Mouse (Mus musculus) heart, embryonic 10.5 days (tissue): ENCODE data around the gene Tuba1b. TPM values are rescaled to one million over a fixed set of nuclear protein-coding genes. Genes with fewer than 3 reads are reported as not detected.
"Not testable (repeated sequence)": the region's sequence is repeated elsewhere in the genome, so short reads cannot be mapped to it uniquely, and the experiment has no call there.

Experiments used
- DNase-seq: peaks from one replicate; pipeline ENCODE4 v3.0.0-alpha.2; 2017; ENCODE audit warnings: low spot score
- H3K27ac ChIP-seq: fragments of 300-500 bp; sonication (generic); 2 replicates; pipeline ENCODE4 v1.5.1; 2016; ENCODE audit warnings: mild to moderate bottlenecking
- H3K27me3 ChIP-seq: fragments of 300-500 bp; sonication (generic); 2 replicates; pipeline ENCODE4 v1.6.1; 2016; ENCODE audit warnings: mild to moderate bottlenecking; ENCODE audit not compliant: poor library complexity, insufficient read depth, severe bottlenecking
- H3K36me3 ChIP-seq: fragments of 300-500 bp; sonication (generic); 2 replicates; pipeline ENCODE4 v1.6.1; 2016; ENCODE audit warnings: mild to moderate bottlenecking, moderate library complexity
- H3K4me1 ChIP-seq: fragments of 300-500 bp; sonication (generic); 2 replicates; pipeline ENCODE4 v1.6.1; 2016; ENCODE audit warnings: mild to moderate bottlenecking
- H3K4me3 ChIP-seq: fragments of 300-500 bp; sonication (generic); 2 replicates; pipeline ENCODE4 v1.5.1; 2016; ENCODE audit warnings: mild to moderate bottlenecking, moderate library complexity
- H3K9me3 ChIP-seq: fragments of 300-500 bp; sonication (generic); 2 replicates; pipeline ENCODE4 v1.6.1; 2016; ENCODE audit warnings: mild to moderate bottlenecking, moderate library complexity
- WGBS: fragments of 180-500 bp; shearing (Covaris S2); methylation state at CpG from one replicate; pipeline ENCODE4 v1.1.7; 2016; 5-methylcytosine and 5-hydroxymethylcytosine counted together
- polyA plus RNA-seq: library from polyadenylated mRNA; unstranded; fragments of >200 nt; fragmentation: Nextera tagmentation; extraction: Ambion mirVana; gene quantifications from 2 replicates; pipeline ENCODE4 v1.2.1, GENCODE M21; 2016

Gene Tuba1b
- polyA plus RNA-seq, result 1,935 and 2,007 TPM in 2 replicates

DNA sequence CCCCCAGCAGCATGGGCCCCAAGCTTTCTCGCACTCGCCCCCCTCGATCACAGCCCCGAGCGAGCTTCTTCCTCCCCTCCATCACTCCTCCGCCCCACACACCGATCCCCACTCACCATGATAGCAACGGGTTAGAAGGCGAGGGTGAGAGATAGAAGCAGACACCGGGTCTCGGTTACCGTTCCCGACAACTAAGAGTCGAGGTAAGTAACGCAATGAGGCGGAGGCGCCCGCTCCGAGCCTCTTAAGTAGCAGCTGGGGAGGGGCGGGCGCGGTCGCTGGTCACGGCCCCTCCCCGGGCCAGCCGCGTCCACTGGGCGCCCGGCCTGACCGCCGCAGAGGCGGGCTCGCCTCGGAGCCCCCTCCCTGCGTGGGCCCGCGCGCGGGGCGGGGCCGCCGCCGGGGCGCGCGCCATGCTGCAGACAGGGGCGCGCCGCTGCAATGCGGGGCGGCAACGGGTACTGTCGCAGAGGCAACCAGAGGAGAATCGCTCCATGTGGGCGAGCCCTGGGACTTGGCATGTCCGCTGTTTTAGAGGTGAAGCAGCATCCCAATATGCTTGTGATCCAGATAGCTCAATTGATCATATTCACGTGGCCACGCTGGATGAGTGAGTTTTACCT lies at the start of gene Tuba1b:
Gene Tuba1b (minus strand): TSS at position 349 of the 623 bp plus-strand sequence.
- under 1% methylated on average over 58 of the region's 58 CpGs for WGBS
- peak; percentile 95 for DNase-seq
- Histone ChIP-seq H3K27me3 (no peaks in the 10 kb centered on the region), H3K4me3 (peak within 1 kb of the TSS; percentile 82), H3K9me3 (no peaks in the 10 kb centered on the region), H3K4me1 (peaks cover 17% of the 10 kb centered on the region), H3K27ac (peak within 1 kb of the TSS; percentile 98), H3K36me3 (peaks cover 17% of the 10 kb centered on the region)

DNA sequence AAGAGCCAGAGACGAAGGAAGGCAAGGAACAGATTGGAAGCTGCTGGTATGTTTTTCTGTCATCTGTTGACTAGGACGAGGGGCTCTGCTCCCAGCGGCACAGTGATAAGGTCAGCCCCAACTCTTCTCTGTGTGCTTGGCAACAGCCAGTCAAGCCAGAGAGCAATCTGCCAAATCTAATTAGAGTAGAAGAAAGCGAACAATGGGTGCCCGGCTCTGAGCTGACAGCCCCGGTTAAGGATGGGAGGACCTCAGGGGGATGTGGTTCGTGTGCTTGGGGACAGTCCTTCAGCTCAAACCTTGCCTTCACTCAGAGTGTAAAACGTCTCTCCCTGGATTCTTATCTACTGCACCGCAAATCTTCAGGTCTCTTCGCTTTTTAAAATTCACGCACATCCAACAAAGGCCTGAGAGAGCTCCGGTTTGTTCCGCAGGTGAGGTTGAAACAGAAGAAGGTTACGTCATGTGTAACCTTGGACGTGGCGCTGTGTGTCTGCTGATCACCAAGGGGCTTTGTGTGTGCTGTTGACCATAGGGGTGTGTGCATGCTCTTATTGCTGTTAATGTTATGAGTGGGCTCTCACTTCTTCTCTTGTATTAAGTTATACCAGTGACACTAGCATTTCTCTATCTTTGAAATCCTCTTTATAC lies 49.2 kb upstream of the Tuba1b start:
- Histone ChIP-seq H3K27me3 (no peaks in the 10 kb centered on the region), H3K36me3 (no peaks in the 10 kb centered on the region), H3K4me3 (peak overlapping the region; percentile 45), H3K4me1 (peaks cover 55% of the 10 kb centered on the region), H3K9me3 (no peaks in the 10 kb centered on the region), H3K27ac (peak overlapping the region; percentile 83)
- DNase-seq, result peak; percentile 74
- 32% methylated on average over 16 of the region's 16 CpGs for WGBS

DNA sequence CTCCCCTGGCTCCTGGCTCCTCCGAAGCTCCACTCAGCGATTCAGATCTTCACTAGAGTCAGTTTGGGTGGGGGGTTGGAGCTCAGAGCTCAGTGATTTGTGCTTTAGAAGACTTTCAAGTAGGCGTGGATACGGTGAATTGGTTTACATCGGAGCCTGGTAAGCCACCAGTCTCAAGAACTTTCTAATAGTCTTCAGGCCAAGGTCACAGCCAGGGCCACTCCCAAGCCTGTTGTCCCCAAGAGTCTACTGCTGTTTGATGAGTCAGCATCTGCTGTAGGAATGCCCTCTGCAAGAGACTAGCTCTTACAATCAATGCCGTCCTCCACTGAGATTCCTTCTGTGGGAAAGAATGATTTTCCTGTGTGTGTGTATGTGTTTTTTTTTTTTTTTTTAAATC lies 47.7 kb upstream of the Tuba1b start:
- DNase-seq, result no peak
- Histone ChIP-seq H3K9me3 (no peaks in the 10 kb centered on the region), H3K4me1 (peaks cover 56% of the 10 kb centered on the region), H3K36me3 (no peaks in the 10 kb centered on the region), H3K27ac (peak overlapping the region; percentile 67), H3K4me3 (no peak overlapping the region), H3K27me3 (no peaks in the 10 kb centered on the region)
- 74% methylated on average over 6 of the region's 6 CpGs for WGBS

DNA sequence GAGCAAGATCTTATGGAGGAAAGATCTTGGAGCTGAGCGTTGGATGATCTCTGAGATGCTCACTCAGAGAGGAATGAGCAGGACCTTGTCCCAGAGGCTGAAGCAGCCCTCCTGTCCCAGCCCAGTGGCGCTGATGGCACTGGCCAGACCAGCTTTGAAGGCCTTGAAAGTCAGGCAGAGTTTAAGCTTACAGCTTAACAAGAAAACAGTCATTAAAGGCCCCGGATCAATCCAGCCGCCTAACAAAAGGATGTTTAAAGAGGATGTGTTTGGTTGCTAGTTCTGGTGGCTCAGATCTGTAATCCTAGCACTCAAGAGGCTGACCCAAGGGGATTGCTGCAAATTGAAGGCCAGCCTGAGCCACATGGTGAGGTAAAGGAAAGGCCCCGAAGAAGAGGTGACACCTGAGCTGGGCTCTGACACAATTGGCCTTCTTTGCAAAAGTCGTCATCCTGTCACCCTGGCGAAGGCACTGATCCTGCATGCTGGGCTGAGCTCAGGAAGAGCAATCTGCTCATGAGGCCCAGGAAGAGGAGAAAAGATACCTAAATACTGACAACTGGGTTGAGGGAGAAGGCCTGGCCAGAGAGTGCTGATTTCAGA lies 45.7 kb upstream of the Tuba1b start:
- no peaks in the 10 kb centered on the region for H3K36me3 ChIP-seq
- DNase-seq, result no peak
- 61% methylated on average over 7 of the region's 7 CpGs for WGBS
- H3K4me3 ChIP-seq, result no peak overlapping the region
- H3K27ac ChIP-seq, result no peak overlapping the region
- no peaks in the 10 kb centered on the region for H3K9me3 ChIP-seq
- no peaks in the 10 kb centered on the region for H3K27me3 ChIP-seq
- peaks cover 46% of the 10 kb centered on the region for H3K4me1 ChIP-seq

DNA sequence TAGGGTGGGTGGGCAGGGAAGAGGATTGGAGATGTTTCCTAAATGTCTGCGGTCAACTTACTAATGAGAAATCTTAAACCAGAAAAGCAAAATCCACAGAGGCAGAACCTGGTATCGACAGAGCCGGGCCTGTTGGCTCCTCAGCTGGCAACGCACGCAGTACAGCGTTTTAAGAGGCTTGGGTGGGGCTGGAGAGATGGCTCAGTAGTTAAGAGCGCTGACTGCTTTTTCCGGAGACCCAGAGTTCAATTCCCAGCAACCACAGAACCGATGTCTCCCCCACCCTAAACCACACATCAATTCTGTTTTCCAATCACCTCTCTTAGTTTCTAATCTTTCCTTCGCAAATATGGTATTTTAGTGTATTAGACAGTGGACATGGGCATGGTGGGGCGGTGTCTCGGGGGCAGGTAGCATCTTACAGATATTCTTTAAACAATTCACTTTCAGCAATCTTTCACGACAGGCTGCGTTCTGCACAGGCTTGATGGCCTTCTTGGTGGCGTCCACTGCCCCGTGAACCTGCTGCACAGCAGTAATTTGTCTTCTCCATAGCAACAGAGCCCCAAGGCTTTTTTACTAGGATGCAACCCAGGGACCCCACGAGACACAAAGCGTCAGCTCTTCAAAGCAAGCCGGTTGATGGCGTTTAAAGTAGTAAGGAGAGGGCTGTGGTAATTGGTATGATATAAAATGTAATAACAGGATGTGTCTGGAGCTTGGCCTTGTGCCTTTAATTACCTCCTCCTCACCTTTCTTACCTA lies 44.2 kb upstream of the Tuba1b start:
- Histone ChIP-seq H3K36me3 (no peaks in the 10 kb centered on the region), H3K27ac (0 out of 2 replicates have a peak overlapping the region, but pooled peaks have one; percentile 70), H3K4me1 (peaks cover 38% of the 10 kb centered on the region), H3K9me3 (no peaks in the 10 kb centered on the region), H3K27me3 (no peaks in the 10 kb centered on the region), H3K4me3 (no peak overlapping the region)
- DNase-seq, result no peak
- 82% methylated on average over 20 of the region's 20 CpGs for WGBS

DNA sequence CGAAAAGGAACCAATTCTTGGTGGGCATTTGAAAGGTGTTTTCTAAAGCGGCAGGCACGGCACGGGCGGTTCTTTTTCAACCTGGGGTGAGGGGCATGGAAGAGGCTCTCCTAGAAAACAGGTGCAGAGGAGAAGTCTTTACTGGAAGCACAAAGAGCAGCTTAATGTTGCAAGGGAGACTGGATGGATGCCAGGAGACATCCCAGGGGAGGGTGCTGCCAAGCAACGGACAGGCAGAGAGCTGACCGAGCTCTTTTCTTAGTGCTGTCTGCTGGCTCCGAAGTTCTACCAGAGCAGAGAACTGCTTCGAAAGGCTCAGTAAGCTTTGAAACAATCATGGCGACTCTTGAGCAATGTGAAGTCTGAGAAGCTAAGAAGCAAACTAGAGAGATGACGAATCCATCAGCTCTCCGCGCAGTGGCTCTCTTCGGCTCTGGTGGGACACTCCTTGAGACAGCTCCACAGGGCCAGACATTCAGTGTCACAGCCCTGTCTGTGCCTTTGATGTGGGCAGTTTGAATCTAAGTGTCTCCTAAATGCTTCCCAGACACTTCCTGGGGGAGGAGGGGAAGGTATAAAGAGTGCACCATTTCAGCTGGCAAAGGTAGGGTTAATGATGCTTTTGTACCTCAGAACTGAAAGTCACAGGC lies 43.5 kb upstream of the Tuba1b start:
- Histone ChIP-seq H3K27me3 (no peaks in the 10 kb centered on the region), H3K4me1 (peaks cover 34% of the 10 kb centered on the region), H3K27ac (peak overlapping the region; percentile 70), H3K4me3 (0 out of 2 replicates have a peak overlapping the region, but pooled peaks have one; percentile 18), H3K36me3 (no peaks in the 10 kb centered on the region), H3K9me3 (no peaks in the 10 kb centered on the region)
- DNase-seq, result peak; percentile 70
- WGBS, result 71% methylated on average over 14 of the region's 14 CpGs

DNA sequence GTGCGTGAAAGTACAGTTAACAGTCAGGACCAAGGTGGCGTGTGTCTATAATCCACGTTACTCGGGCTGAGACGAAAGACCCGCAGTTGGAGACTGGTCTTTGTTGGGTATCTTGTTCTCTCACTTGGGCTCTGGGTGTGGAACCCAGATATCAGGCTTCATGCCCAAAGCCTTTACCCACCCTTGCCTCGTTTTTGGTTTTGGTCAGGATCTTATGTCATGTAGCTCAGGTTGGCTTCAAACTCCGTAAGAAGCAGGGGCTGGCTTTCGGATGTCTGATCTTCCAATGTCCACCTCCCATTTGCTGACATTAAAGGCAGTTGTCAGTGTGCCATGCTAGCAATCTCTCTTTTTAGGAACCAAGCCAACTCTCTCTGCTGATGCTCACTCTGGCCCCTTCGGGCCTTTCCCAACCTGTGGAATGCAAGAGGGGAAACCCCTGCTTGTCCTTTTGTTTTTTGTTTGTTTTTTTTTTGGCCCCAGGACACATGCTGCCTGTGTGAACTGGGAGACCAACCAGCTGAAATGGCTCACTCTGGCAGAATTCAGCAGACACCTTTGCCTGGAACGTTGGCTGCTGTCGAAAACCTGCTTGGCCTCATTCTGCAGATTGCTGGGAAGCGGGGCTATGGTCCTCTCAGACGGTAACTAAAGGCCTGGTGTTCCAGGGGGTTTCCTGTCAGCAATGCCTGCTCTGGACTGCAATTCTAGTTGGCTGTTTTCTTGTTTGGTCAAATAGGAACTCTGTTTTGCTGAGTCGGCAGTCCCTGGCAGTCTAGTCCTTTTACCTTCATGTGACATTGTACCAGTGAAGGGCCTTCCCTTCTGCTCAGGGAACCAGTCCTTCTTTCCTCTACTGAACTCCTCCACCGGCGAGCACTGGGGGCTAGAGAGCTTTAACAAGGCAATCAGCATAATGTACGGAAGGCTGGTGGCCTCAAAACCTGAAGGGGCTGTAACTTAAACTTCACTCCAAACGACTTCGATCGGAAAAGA lies 42.7 kb upstream of the Tuba1b start:
- WGBS, result 69% methylated on average over 21 of the region's 21 CpGs
- Histone ChIP-seq H3K9me3 (no peaks in the 10 kb centered on the region), H3K4me1 (peaks cover 28% of the 10 kb centered on the region), H3K27me3 (no peaks in the 10 kb centered on the region), H3K4me3 (no peak overlapping the region), H3K36me3 (no peaks in the 10 kb centered on the region), H3K27ac (peak overlapping the region; percentile 70)
- DNase-seq, result peak; percentile 72

DNA sequence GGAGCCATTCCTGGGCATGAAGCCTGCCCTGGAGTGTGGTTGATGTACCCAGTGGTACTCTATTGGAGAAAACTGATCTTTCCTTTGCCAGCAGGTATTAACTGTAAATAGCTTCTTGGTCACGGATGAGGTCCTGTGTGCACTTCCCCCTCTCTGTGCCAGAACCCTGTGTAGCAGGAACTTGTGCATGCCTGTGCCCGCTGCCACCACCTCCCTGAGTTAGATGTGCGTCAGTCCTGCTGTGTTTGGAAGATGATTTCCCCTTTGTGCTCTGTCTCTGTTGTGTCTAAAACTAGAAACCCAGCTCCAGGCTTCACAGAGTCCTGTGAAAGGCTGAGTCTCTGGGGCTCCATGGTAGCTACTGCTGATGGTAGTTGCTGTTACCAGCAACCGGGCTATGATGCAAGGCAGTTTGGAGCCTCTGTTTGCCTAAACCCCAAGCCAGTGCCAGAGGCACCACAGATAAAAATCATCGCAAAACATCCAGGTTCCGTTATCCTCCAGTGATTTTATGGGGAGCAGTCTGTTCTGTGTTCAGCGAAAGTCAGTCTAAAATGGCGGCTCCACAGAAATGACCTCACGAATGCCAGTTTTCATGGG lies 38.8 kb upstream of the Tuba1b start:
- no peaks in the 10 kb centered on the region for H3K9me3 ChIP-seq
- 86% methylated on average over 9 of the region's 9 CpGs for WGBS
- H3K36me3 ChIP-seq, result no peaks in the 10 kb centered on the region

DNA sequence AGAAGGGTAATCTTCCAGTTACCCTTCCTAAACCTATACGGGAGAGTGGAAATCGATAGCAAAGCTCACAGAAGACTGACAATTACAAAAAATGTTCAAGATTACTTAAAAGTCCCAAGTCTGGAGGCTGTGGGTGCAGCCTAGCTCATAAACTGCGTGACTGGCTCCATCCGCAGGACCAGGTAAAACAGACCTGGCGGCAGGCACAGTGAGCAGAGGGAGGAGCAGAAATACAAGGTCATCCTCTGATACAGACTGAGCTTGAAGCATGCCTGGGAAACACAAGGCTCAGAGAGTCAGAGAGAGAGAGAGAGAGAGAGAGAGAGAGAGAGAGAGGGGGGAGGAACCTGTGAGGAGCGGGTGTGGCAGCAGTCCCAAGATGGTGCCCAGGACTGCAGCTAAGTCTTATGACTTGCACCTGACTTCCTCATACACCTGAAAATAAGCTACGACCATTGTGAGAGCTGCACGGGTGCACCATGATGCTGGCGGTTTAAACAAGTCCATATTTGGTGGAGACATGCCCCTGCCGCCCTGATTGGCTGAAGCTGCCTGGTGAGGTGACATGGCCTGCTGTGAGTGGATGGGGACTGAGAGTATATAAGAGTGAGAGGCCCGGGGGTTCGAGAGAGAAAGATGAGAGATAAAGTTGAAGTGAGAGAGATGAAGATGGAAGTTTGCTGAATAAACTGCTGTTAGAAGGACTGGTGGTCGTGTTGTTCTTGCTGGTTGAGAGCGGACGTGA lies 37.4 kb upstream of the Tuba1b start:
- not testable (repeated sequence) for H3K4me3 ChIP-seq
- H3K27ac ChIP-seq, result peak overlapping the region; percentile 69

More for the DNA sequence above, 38.8 kb upstream of the Tuba1b start:
- Histone ChIP-seq H3K4me1 (peaks cover 43% of the 10 kb centered on the region), H3K27ac (0 out of 2 replicates have a peak overlapping the region, but pooled peaks have one; percentile 7), H3K4me3 (no peak overlapping the region), H3K27me3 (no peaks in the 10 kb centered on the region)
- peak; percentile 73 for DNase-seq

DNA sequence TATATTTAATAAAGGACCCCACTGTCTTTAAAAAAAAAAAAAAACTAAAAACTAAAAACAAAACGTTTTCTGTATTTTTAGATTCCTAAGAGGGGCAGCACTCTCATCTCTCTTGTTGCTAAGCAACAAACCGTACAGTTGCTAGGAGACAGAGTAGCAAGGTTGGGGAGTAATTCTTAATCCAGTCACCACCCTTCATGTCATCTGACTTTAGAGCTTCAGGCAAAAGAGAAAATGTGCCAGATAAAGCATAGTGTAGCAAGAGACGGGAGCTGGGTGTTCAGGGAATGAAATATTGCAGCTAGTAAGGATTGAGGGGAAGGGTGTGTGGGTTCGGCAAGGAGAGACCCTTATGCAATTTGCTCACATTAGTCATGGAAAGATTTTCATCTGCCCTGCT lies 36.7 kb upstream of the Tuba1b start:
- peak overlapping the region; percentile 69; the same call in 1 of the 2 replicates for H3K27ac ChIP-seq
- no peaks in the 10 kb centered on the region for H3K9me3 ChIP-seq
- WGBS, result 47% methylated on average over 4 of the region's 4 CpGs
- H3K36me3 ChIP-seq, result no peaks in the 10 kb centered on the region
- peaks cover 31% of the 10 kb centered on the region for H3K4me1 ChIP-seq
- no peak for DNase-seq
- H3K27me3 ChIP-seq, result no peaks in the 10 kb centered on the region
- H3K4me3 ChIP-seq, result no peak overlapping the region

More for the DNA sequence above, 37.4 kb upstream of the Tuba1b start:
- H3K36me3 ChIP-seq, H3K27me3 ChIP-seq, DNase-seq, H3K9me3 ChIP-seq: not testable (repeated sequence)
- peaks cover 31% of the 10 kb centered on the region for H3K4me1 ChIP-seq
- 70% methylated on average over 15 of the region's 15 CpGs for WGBS
